Mouse (Mus musculus) olfactory bulb, adult 2 months (tissue): ENCODE results near the gene Usp18.

Experiments
- CTCF ChIP-seq: fragments of 200-500 bp; IDR thresholded peaks from 2 replicates; pipeline ENCODE4 v1.5.1; 2012; ENCODE audit warnings: low read depth, mild to moderate bottlenecking, low read length, moderate library complexity; ENCODE audit not compliant: insufficient read depth
- POLR2A ChIP-seq: fragments of 200-500 bp; IDR thresholded peaks from 2 replicates; pipeline ENCODE4 v1.6.1; 2012; ENCODE audit warnings: mild to moderate bottlenecking, low read depth, low read length, moderate library complexity; ENCODE audit not compliant: insufficient read depth

DNA sequence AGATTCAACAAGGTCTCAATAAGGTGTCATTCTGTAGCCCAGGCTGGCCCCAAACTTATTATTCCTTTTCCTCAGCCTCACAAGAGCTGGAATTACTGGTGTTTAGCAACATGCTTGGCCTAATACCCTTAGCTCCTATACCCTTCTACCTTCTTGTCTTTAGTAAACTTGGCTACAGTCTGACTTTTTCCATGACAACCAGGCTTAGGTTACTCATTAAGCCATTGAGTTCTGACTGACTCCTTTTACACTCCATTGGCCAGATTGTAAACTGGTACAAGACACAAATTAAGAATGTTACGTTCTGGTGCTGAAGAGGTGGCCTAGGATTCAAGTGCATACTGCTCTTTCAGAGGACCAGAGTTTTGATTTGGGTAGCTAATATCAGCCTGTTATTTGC lies 4.7 kb downstream of the Usp18 start:
- TF ChIP-seq CTCF: no peak
- TF ChIP-seq POLR2A: no peak
